Mouse (Mus musculus) C2C12 (cell line): Measurements from ENCODE around the gene Lpcat3. TPM values are rescaled to one million over a fixed set of nuclear protein-coding genes. Genes with fewer than 3 reads are reported as not detected.
A peak's percentile ranks its signal among the peaks of the same experiment; 100 is the strongest.

Source experiments
- H3K27me3 ChIP-seq: one replicate; pipeline ENCODE4 v1.6.1; 2011; ENCODE audit not compliant: control insufficient read depth, insufficient read depth, insufficient read length
- H3K36me3 ChIP-seq: one replicate; pipeline ENCODE4 v1.6.1; 2011; ENCODE audit not compliant: control insufficient read depth, insufficient read depth
- H3K4me3 ChIP-seq: one replicate; pipeline ENCODE4 v1.5.1; 2011; ENCODE audit warnings: mild to moderate bottlenecking, control low read depth; ENCODE audit not compliant: poor library complexity, insufficient read depth, severe bottlenecking
- H3K79me2 ChIP-seq: one replicate; pipeline ENCODE4 v1.6.1; 2011; ENCODE audit not compliant: control insufficient read depth, insufficient read depth
- H3K79me3 ChIP-seq: one replicate; pipeline ENCODE4 v1.6.1; 2011; ENCODE audit warnings: low read depth, control low read depth
- H3ac ChIP-seq: one replicate; pipeline ENCODE3; 2011; ENCODE audit warnings: low read depth; ENCODE audit not compliant: control insufficient read depth, insufficient read length
- CEBPB ChIP-seq: IDR thresholded peaks from one replicate; pipeline ENCODE4 v1.6.1; 2011; ENCODE audit warnings: low read depth, mild to moderate bottlenecking, control low read depth, moderate library complexity
- CTCF ChIP-seq: IDR thresholded peaks from one replicate; pipeline ENCODE4 v1.5.1; 2011; ENCODE audit not compliant: control insufficient read depth, insufficient read depth, insufficient read length
- FOSL1 ChIP-seq: IDR thresholded peaks from one replicate; pipeline ENCODE4 v1.8.0; 2011; ENCODE audit warnings: mild to moderate bottlenecking, low read length; ENCODE audit not compliant: poor library complexity, insufficient read depth, severe bottlenecking
- MAX ChIP-seq: IDR thresholded peaks from one replicate; pipeline ENCODE4 v1.6.1; 2011; ENCODE audit warnings: mild to moderate bottlenecking, control low read depth
- MYOD1 ChIP-seq: IDR thresholded peaks from one replicate; pipeline ENCODE4 v1.6.1; 2011; ENCODE audit warnings: low read depth; ENCODE audit not compliant: control insufficient read depth, insufficient read length
- MYOG ChIP-seq: IDR thresholded peaks from one replicate; pipeline ENCODE4 v1.6.1; 2011; ENCODE audit not compliant: control insufficient read depth, insufficient read length; ENCODE audit errors: extremely low read depth
- USF1 ChIP-seq: IDR thresholded peaks from one replicate; pipeline ENCODE4 v1.6.1; 2011; ENCODE audit warnings: low read depth, mild to moderate bottlenecking, control low read depth, moderate library complexity
- polyA plus RNA-seq: library from polyadenylated mRNA; unstranded; fragments of >200 nt; fragmentation: generic; extraction: Trizol; gene quantifications from one replicate; pipeline ENCODE4 v1.2.1, GENCODE M21; 2012; ENCODE audit warnings: missing spikeins

The Lpcat3 gene
- polyA plus RNA-seq, 1 experiment = 55.4 TPM

DNA sequence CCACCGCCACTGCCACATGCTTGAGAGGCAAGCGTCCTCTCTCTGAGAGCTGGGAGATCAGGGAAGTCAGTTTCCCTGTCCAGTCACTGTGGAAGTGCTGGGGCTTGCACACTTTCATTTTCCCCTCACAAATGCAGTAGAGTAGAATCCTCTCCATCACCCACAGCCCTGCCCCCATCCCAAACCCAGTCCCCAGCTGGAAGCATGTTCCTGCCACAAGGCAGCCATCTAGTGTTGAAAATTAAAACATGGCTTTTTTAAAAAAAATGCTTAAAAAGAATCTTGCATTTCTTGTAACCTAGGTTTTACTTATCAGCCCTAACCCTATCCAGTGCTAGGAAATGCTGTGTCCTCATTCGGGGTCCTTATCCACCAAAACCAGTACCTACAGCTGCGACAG lies 22.8 kb upstream of the Lpcat3 start:
- Histone ChIP-seq H3K79me3 (no peaks in the 10 kb centered on the region), H3K79me2 (no peaks in the 10 kb centered on the region), H3K4me3 (no peak overlapping the region), H3K36me3 (no peaks in the 10 kb centered on the region), H3ac (no peak overlapping the region), H3K27me3 (peaks cover 3% of the 10 kb centered on the region)
- TF ChIP-seq CEBPB = no peak
- TF ChIP-seq CTCF = no peak
- no peak for TF ChIP-seq MAX

DNA sequence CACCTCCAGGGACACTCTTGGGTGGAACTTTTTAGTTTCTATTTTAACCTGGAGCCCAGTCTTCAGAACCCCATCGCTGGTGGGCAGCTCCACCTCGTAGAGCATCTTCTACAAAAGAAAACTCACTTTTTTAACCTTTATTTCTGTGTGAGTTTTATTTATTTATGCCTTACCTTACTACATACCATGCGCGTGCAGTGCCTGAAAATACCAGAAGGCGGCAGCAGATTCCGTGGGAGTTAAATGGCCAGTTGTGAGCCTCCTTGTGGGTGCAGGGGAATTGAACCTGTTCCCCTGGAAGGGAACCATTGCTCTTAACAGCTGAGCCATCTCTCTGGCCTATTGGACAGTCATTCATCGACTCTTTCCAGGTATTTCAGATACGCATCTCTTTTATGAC lies 21.8 kb upstream of the Lpcat3 start:
- Histone ChIP-seq H3ac (no peak overlapping the region), H3K4me3 (no peak overlapping the region), H3K36me3 (no peaks in the 10 kb centered on the region)

DNA sequence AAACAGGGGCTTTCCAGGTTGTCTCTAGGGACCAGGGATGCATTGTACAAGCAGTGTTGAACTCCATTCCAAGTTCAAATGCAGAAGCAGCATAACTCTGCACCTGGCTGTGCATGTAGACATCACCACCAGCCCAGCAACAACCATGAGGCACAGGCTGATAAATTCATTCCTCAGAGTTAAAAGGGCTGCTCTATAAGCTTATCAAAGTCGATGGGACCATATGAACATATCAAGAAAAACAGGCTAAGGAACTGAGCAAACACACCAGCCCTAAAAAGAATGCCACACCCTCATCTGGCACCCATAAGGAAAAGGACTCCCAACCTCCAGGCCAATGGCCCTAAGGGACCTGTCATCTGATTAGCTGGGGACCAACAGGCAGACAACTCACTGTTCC lies 16.4 kb upstream of the Lpcat3 start:
- Histone ChIP-seq H3K79me2 (no peaks in the 10 kb centered on the region), H3K27me3 (no peaks in the 10 kb centered on the region), H3ac (no peak overlapping the region), H3K79me3 (no peaks in the 10 kb centered on the region), H3K4me3 (no peak overlapping the region), H3K36me3 (no peaks in the 10 kb centered on the region)
- TF ChIP-seq FOSL1 (no peak), MAX (no peak), MYOD1 (no peak), CEBPB (no peak), USF1 (no peak), MYOG (no peak), CTCF (no peak)

More for the DNA sequence above, 21.8 kb upstream of the Lpcat3 start:
- no peaks in the 10 kb centered on the region for H3K79me3 ChIP-seq
- H3K79me2 ChIP-seq = no peaks in the 10 kb centered on the region
- H3K27me3 ChIP-seq = no peaks in the 10 kb centered on the region
- no peak for TF ChIP-seq MYOD1
- no peak for TF ChIP-seq FOSL1
- no peak for TF ChIP-seq MAX
- TF ChIP-seq USF1 = no peak
- TF ChIP-seq MYOG = no peak
- TF ChIP-seq CEBPB = no peak
- peak; percentile 63 for TF ChIP-seq CTCF

DNA sequence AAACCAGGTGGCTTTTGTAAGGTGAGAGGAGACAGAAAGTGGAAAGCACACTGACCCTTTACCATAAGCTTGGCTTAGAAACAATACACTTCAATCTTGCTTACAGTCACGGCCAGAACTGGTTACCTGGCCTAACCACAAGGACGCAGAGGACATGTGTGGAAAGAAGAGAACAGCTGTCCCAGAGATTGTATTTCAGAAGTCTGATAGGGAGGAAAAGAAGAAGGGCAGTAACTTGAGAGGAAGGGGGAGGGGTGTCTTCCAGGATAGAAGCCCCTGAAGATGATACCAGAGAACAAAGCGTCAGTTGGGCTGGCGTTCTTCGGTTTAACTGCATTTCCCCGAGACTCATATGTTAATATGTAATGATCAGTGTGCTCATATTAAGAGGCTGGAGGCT lies 6.9 kb upstream of the Lpcat3 start:
- Histone ChIP-seq H3ac (no peak overlapping the region), H3K4me3 (no peak overlapping the region), H3K36me3 (no peaks in the 10 kb centered on the region), H3K79me3 (no peaks in the 10 kb centered on the region), H3K79me2 (no peaks in the 10 kb centered on the region), H3K27me3 (no peaks in the 10 kb centered on the region)
- no peak for TF ChIP-seq FOSL1
- peak; percentile 50 for TF ChIP-seq MYOD1

DNA sequence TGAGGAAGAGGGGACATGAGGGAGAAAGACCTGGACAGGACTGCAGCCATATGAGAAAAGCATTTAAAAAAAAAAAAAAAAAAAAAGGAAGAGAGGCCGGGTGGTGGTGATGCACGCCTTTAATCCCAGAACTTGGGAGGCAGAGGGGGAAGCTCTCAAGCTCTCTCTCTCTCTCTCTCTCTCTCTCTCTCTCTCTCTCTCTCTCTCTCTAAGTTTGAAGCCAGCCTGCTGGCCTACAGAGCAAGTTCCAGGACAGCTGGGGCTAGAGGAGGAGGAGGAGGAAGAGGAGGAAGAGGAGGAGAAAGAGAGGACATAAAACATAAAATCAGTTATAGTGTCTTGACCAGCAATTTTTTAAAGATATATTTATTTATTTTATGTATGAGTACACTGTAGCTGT lies 4.8 kb upstream of the Lpcat3 start:
- Histone ChIP-seq H3K36me3 (no peaks in the 10 kb centered on the region), H3K27me3 (no peaks in the 10 kb centered on the region), H3ac (no peak overlapping the region), H3K4me3 (no peak overlapping the region), H3K79me2 (no peaks in the 10 kb centered on the region), H3K79me3 (no peaks in the 10 kb centered on the region)
- no peak for TF ChIP-seq USF1
- TF ChIP-seq FOSL1 = no peak
- TF ChIP-seq MYOD1 = no peak
- TF ChIP-seq MAX = no peak
- no peak for TF ChIP-seq CEBPB
- no peak for TF ChIP-seq CTCF
- no peak for TF ChIP-seq MYOG

DNA sequence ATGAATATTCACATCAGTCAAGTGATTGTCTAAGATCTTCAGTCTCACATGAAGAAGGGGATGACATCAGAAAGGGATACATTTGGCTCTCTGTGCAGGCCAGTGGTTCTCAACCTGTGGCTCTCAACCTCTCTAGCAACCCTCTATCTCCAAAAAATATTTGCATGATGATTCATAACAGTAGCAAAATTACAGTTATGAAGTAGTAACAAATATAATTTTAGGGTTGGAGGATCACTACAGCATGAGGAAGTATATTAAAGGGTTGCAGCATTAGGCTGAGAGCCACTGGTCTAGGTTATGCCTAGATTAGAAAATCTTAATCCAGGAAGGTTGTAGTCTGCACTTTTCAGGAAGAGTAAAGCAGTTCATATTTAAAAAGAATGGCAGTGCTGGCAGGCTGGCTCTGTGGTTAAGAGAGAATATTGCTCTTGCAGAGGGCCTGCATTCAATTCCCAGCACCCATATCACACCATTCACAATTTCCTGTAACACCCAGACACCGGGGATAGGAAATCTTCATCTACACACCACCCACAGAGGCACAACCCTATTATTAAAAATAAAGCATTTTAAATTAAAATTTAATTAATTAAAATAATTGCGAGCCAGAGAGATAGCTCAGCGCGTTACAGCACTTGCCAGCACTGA lies 1.5 kb upstream of the Lpcat3 start:
- Histone ChIP-seq H3K36me3 (no peaks in the 10 kb centered on the region), H3K4me3 (no peak overlapping the region), H3K79me3 (no peaks in the 10 kb centered on the region), H3K79me2 (peaks cover 10% of the 10 kb centered on the region), H3ac (no peak overlapping the region), H3K27me3 (no peaks in the 10 kb centered on the region)
- TF ChIP-seq MYOD1 (no peak), FOSL1 (no peak), MAX (no peak), CEBPB (no peak)
